Mouse (Mus musculus) brain, embryonic 14.5 days (tissue): ENCODE results near the gene Cux1. TPM values are rescaled to one million over a fixed set of nuclear protein-coding genes. Genes with fewer than 3 reads are reported as not detected.
A peak's percentile ranks its signal among the peaks of the same experiment; 100 is the strongest.

Experiments used
- DNase-seq: peaks from one replicate; pipeline ENCODE4 v3.0.0-alpha.2; 2011; ENCODE audit warnings: low read depth
- CTCF ChIP-seq: fragments of 200-500 bp; IDR thresholded peaks from 2 replicates; pipeline ENCODE4 v1.5.1; 2012; ENCODE audit warnings: inconsistent platforms, mild to moderate bottlenecking, moderate library complexity, borderline replicate concordance; ENCODE audit not compliant: insufficient read depth, insufficient read length; ENCODE audit errors: extremely low read depth
- POLR2A ChIP-seq: fragments of 200-500 bp; IDR thresholded peaks from 2 replicates; pipeline ENCODE4 v1.6.1; 2012; ENCODE audit warnings: mild to moderate bottlenecking, inconsistent platforms, borderline replicate concordance; ENCODE audit not compliant: poor library complexity, insufficient read depth, insufficient read length, severe bottlenecking; ENCODE audit errors: extremely low read depth
- polyA plus RNA-seq: library from polyadenylated mRNA; depleted of rRNA; stranded (reverse); fragments of >200 nt; gene quantifications from 2 replicates; pipeline ENCODE4 v1.2.3, GENCODE M21; 2012

Gene Cux1
- polyA plus RNA-seq, 1 experiment, result 92.0 TPM

DNA sequence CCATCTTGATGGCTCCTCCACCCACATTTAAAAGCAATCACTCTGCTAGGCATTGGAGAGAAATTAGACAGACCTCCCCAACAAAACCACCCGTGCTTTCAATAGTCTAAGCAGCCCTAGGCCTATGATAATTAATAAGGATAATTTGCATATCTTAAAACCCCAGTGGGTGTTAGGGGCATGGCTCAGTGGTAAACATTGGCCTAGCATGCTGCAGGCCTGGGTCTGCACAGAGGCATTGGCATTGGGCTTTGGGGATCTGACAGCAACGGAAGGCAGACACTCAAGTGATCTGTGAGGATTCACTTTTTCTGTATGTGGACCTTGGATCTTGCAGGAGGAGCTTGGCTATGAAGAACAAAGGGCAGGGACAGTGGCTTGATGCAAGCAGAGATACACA lies 274.9 kb downstream of the Cux1 start:
- DNase-seq, result peak; percentile 34
- TF ChIP-seq POLR2A, result no peak
- no peak for TF ChIP-seq CTCF

DNA sequence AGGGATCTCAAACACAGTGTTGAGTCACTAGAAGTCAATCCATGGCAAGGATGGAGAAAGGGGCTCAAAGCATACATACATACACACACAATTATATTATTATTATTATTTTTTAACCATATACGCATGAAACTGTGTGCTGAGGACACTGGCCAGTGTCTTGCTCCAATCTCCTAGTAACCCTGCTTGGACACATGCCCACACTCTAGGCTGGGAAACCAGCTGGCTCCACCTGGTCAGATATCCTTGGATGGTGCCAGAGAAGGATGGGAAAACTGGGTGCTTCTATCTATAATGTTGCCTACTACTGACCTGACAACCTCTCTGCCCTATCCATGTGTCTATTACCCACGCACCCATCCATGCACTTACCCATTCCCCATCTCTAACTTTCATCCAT lies 275.7 kb downstream of the Cux1 start:
- no peak for DNase-seq
- no peak for TF ChIP-seq CTCF
- TF ChIP-seq POLR2A, result no peak

DNA sequence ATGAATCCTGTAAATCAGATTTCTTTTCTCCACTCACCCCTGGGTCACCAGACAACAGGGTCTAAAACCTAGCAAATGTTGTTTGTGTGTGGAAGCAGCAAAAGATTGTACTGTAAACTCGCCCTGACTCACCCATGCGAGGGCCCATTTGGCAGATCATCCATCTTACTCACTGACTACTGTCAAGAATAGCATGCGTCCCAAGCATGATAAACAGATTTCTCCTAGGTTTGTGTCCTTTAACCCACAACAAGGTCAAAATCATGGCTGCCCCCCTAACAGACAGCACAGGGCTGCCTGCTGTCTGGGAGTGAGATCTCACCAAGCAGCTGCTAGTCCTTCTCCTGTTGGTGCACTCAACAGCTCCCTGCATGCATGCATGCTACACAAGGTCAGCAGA lies 277.5 kb downstream of the Cux1 start:
- TF ChIP-seq POLR2A, result no peak
- TF ChIP-seq CTCF, result no peak
- DNase-seq, result no peak

DNA sequence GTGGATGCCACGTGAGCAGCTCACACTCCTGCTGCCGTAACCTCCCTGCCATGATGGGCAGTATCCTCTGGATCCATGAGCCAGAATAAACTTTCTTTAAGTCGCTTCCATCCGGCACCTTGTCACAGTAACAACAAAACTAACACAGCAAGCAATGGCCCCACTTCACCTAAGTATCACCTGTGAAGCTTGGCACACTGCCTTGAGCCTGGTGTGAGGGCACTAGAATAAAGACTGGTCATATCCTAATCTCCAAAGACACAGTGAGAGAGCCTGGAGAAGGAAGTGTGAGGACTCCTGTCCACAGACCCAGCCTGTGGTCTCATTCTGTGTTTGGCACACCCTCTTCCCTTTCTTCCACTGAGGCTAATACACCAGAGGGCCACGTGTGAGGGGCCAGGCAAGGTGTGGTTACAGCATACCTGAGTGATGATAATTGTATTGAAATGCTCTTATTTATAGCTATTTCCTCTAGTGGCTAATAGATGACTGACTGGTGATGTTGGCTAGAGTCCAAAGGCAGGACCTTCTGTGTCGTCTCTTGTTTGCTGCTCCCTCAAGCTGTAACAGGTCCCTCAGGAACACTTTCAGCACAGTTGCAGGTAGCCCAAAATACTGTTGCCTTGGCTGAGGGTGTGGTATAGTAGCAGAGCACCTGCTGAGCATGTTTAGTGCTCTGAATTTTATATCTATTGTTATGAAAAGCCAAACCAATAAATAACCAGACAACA lies 278.8 kb downstream of the Cux1 start:
- DNase-seq, result no peak
- TF ChIP-seq POLR2A (no peak), CTCF (no peak)

DNA sequence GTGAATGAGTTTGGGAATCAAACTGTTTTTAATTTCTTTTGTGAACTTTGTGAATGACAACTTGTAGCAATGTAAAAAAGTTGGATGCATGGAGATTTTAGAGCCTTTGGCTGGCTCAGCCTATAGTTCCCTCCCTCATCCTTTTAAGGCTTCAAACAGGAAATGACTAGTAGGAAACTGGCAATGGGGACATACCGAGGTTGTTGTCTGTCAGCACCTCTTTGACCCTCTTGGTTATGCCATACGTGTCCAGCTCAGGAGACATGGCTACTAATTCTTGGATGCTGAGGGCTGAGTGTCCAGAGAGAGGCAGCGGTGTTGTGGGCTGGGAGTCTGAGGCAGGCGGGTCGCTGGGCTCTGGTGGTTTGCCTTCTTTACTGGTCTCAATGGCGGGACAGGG lies 280.7 kb downstream of the Cux1 start:
- no peak for TF ChIP-seq POLR2A
- no peak for DNase-seq

DNA sequence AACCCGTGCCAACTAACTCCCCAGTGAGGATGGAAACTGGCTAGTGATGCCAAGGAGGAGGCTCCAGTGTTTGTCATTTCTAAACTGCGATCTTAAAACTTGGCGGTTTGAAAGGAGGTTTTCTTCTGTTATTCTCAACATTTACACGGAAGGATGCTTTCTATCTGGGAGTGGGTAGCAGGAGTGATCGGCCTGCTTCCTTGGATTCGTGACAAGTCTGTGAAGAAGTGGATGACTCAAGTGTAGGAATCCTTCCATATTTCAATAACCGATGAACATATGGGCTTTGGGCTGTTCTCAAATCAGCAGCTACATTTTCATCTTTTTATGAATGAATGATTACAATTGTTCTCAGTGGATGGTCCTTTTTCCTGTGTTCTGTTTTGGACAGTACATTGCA lies 282.2 kb downstream of the Cux1 start:
- TF ChIP-seq POLR2A, result no peak
- no peak for TF ChIP-seq CTCF
- DNase-seq, result no peak

DNA sequence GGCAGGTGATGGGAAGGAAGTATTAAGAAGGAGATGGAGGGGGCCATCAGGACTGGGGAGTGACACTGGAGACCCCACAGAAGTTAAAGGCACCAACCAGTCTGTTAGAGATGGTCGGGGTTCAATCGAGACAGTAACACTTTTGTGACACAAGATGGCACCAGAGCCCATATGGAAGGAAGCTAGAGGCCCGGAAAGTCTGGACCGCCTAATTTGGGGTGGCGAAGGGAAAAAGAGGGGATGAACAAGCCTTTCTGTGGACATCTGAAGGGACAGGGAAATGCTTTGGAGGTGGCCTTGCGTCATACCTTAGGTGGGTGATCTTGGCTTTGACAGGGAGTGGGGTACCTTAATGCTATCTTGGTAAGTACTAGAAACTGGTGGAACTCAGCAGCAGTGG lies 285.9 kb downstream of the Cux1 start:
- peak; percentile 52 for DNase-seq
- TF ChIP-seq POLR2A, result no peak
- peak; percentile 76; the same call in 1 of the 2 replicates for TF ChIP-seq CTCF

DNA sequence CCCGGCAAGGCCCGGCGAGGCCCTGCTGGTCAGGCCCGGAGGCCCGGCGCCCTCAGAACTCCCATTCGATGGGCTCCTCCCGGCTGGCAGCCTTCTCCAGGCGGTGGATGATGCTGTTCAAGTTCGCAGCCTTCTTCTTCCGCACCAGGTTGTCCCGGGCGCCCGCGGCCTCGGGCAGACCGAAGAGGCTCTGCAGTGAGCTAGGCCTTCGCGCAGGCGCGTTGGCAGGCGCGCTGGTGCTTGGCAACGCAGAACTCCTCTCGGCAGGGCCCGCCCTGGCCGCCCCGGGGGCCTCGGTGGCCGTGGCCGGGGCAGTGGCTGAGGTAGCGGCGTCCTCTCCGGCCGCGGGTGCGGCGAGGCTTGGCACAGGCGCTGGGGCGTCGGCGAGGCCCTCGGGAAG lies 292.6 kb downstream of the Cux1 start:
- no peak for DNase-seq
- TF ChIP-seq POLR2A (no peak), CTCF (no peak)

DNA sequence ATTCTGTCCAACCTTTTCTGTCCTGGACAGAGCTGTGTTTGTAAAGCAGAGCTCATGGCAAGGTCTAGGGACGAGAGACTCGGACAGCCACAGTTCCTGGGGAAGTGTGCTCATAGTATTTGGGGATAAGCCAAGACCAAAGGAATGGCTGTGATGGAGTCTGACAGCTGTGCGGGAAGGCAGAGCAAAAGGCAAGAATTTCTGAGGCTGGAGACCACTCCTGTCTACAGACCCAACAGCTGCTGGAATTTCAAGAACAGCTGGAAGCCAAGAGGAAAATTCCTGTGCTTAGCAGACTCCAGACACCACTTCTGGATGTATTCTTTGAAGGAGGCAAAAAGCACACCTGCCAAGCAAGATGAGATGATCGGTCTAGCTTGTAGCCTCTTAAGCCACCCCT lies 297.4 kb downstream of the Cux1 start:
- DNase-seq, result no peak
- TF ChIP-seq CTCF, result no peak
- no peak for TF ChIP-seq POLR2A

DNA sequence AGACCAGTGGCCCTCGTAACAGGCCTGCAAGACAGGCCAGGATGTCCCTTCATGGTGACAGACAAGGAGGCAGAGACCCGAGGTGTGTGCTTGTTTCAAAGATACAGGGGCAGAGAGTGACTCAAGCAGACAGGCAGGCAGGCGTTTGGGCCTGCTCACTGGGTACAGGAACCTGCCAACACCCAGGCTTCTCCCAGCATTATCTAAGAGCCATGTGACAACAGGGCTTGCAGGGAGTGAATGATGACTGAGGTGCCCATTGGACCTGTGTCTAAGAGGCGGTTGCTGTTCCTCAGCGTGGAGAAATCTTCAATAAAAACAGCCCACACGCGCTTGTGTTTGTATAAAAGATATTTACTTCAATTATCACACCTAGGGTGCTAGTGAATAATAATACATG lies 301.2 kb downstream of the Cux1 start:
- DNase-seq, result no peak
- TF ChIP-seq CTCF (no peak), POLR2A (no peak)

DNA sequence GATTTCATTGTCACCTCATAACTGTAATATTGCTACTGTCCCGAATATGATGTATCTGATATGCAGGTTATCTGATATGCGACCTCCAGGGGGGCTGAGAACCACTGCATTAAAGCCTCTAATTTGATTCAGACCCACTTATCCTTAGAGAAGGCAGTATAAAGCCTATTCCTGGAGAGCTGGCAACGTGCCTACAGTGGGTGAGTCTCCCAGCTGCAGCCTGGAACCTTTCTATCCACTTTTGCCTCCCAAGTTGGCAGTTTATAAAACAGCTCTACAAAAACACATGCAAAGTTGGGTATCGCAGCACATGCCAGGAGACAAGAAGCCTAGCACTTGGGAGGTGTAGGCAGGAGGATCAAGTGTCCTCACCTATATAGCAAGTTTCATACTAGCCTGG lies 303.9 kb downstream of the Cux1 start:
- DNase-seq, result peak; percentile 17
- no peak for TF ChIP-seq POLR2A

DNA sequence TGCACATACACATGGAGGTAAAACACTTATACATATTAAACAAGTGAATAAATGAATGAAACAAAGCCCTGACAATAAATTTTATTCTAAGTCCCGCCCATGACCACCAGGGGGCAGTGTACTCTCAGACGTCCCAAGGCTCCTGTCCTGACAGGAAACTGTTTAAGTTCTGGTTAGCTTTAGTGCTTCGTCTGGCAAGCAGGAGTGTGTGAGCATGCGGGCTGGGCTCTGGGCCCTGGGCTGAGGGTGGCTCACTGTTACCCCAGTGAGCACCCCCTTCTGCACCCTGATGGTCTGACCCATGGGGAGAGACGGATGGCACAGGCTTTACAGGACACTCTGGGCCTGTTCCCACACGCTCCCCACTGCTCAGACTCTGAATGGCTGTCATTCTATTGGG lies 308.4 kb downstream of the Cux1 start:
- TF ChIP-seq POLR2A (no peak), CTCF (peak; percentile 75; the same call in 1 of the 2 replicates)
- DNase-seq, result peak; percentile 76
